Mouse (Mus musculus) midbrain, embryonic 14.5 days (tissue): ENCODE data around the gene Pgbd1. TPM values are rescaled to one million over a fixed set of nuclear protein-coding genes. Genes with fewer than 3 reads are reported as not detected.

ENCODE experiments used
- ATAC-seq: fragments of 200-750 bp; cut with Nextera tagmentation; 2 replicates; pipeline ENCODE4 v1.8.0; 2017; ENCODE audit warnings: moderate number of reproducible peaks, moderate library complexity; ENCODE audit not compliant: low FRiP score, low TSS enrichment
- DNase-seq: peaks from one replicate; pipeline ENCODE4 v3.0.0-alpha.2; 2015
- H3K27ac ChIP-seq: fragments of 300-500 bp; sonication (generic); replicated peaks from 2 replicates; pipeline ENCODE4 v1.5.1; 2014; ENCODE audit warnings: mild to moderate bottlenecking, low read depth, low read length, moderate library complexity
- H3K27me3 ChIP-seq: fragments of 300-500 bp; sonication (generic); 2 replicates; pipeline ENCODE4 v1.6.1; 2014; ENCODE audit warnings: low read length, control low read depth, mixed read lengths; ENCODE audit not compliant: control insufficient read depth, insufficient read depth
- H3K36me3 ChIP-seq: fragments of 300-500 bp; sonication (generic); 2 replicates; pipeline ENCODE4 v1.6.1; 2014; ENCODE audit warnings: low read length, control low read depth; ENCODE audit not compliant: control insufficient read depth, insufficient read depth
- H3K4me1 ChIP-seq: fragments of 300-500 bp; sonication (generic); 2 replicates; pipeline ENCODE4 v1.6.1; 2014; ENCODE audit warnings: mild to moderate bottlenecking, antibody characterized with exemption, low read length, control low read depth; ENCODE audit not compliant: control insufficient read depth, insufficient read depth
- H3K4me2 ChIP-seq: fragments of 300-500 bp; sonication (generic); 2 replicates; pipeline ENCODE4 v1.6.1; 2014; ENCODE audit warnings: mild to moderate bottlenecking, low read length, moderate library complexity
- H3K4me3 ChIP-seq: fragments of 300-500 bp; sonication (generic); replicated peaks from 2 replicates; pipeline ENCODE4 v1.5.1; 2014; ENCODE audit warnings: low read depth, low read length
- H3K9ac ChIP-seq: fragments of 300-500 bp; sonication (generic); replicated peaks from 2 replicates; pipeline ENCODE4 v1.6.1; 2014; ENCODE audit warnings: mild to moderate bottlenecking, low read length, moderate library complexity
- H3K9me3 ChIP-seq: fragments of 300-500 bp; sonication (generic); 2 replicates; pipeline ENCODE4 v1.6.1; 2016; ENCODE audit warnings: low read length, control low read depth, mixed read lengths; ENCODE audit not compliant: control insufficient read depth
- WGBS: fragments of 180-500 bp; shearing (Covaris S2); extraction: QIAGEN DNeasy Blood & Tissue Kit; methylation state at CpG from one replicate; pipeline ENCODE4 v1.1.7; 2014; 5-methylcytosine and 5-hydroxymethylcytosine counted together
- polyA plus RNA-seq: library from polyadenylated mRNA; unstranded; fragments of >200 nt; fragmentation: Nextera tagmentation; extraction: Ambion mirVana; gene quantifications from 2 replicates; pipeline ENCODE4 v1.2.1, GENCODE M21; 2014

Gene Pgbd1
- polyA plus RNA-seq, 1 experiment from 2014 or later = 5.2 TPM

- no peaks in the 10 kb centered on the region for H3K36me3 ChIP-seq
- H3K27me3 ChIP-seq = no peaks in the 10 kb centered on the region
- DNase-seq = no peak
- no peak for ATAC-seq
- H3K27ac ChIP-seq = no peak overlapping the region
- H3K9me3 ChIP-seq = no peaks in the 10 kb centered on the region
- no peaks in the 10 kb centered on the region for H3K4me1 ChIP-seq
- H3K4me3 ChIP-seq = no peak overlapping the region
- H3K4me2 ChIP-seq = no peak overlapping the region
- no peak overlapping the region for H3K9ac ChIP-seq
- 98% methylated on average over 1 of the region's 1 CpGs for WGBS
Observed at GRCm38 (mm10) chr13:21427631-21428030, 13.2 kb downstream of the Pgbd1 start.

- no peak overlapping the region for H3K4me3 ChIP-seq
- H3K27ac ChIP-seq = no peak overlapping the region
- H3K4me1 ChIP-seq = no peaks in the 10 kb centered on the region
- no peak overlapping the region for H3K9ac ChIP-seq
- 68% methylated on average over 5 of the region's 5 CpGs for WGBS
- H3K36me3 ChIP-seq = no peaks in the 10 kb centered on the region
- ATAC-seq = no peak
- H3K4me2 ChIP-seq = no peak overlapping the region
- no peaks in the 10 kb centered on the region for H3K27me3 ChIP-seq
- no peaks in the 10 kb centered on the region for H3K9me3 ChIP-seq
- DNase-seq = no peak
Observed at GRCm38 (mm10) chr13:21423301-21423700, 17.6 kb downstream of the Pgbd1 start.

- Histone ChIP-seq H3K27ac (no peak overlapping the region), H3K4me1 (no peaks in the 10 kb centered on the region), H3K27me3 (no peaks in the 10 kb centered on the region), H3K4me2 (no peak overlapping the region), H3K9me3 (no peaks in the 10 kb centered on the region), H3K4me3 (no peak overlapping the region), H3K36me3 (no peaks in the 10 kb centered on the region), H3K9ac (no peak overlapping the region)
- WGBS = 74% methylated on average over 6 of the region's 6 CpGs
- ATAC-seq (no peak), DNase-seq (no peak)
Observed at GRCm38 (mm10) chr13:21418865-21419264, 22.0 kb downstream of the Pgbd1 start.

- 84% methylated on average over 6 of the region's 6 CpGs for WGBS
- H3K4me2 ChIP-seq = no peak overlapping the region
- H3K9ac ChIP-seq = no peak overlapping the region
- H3K27me3 ChIP-seq = no peaks in the 10 kb centered on the region
- H3K27ac ChIP-seq = no peak overlapping the region
- DNase-seq (no peak), ATAC-seq (no peak)
- H3K36me3 ChIP-seq = no peaks in the 10 kb centered on the region
- no peak overlapping the region for H3K4me3 ChIP-seq
- no peaks in the 10 kb centered on the region for H3K4me1 ChIP-seq
- no peaks in the 10 kb centered on the region for H3K9me3 ChIP-seq
Observed at GRCm38 (mm10) chr13:21417298-21418010, 23.4 kb downstream of the Pgbd1 start.

GRCm38 (mm10) chr13:21415750-21416149 is 25.1 kb downstream of the Pgbd1 start:
- 96% methylated on average over 2 of the region's 2 CpGs for WGBS

GRCm38 (mm10) chr13:21415266-21415665 is 25.6 kb downstream of the Pgbd1 start:
- DNase-seq (no peak), ATAC-seq (no peak)
- Histone ChIP-seq H3K4me1 (no peaks in the 10 kb centered on the region), H3K4me3 (no peak overlapping the region), H3K9me3 (no peaks in the 10 kb centered on the region), H3K27me3 (no peaks in the 10 kb centered on the region), H3K27ac (no peak overlapping the region), H3K36me3 (no peaks in the 10 kb centered on the region), H3K4me2 (no peak overlapping the region), H3K9ac (no peak overlapping the region)
- 75% methylated on average over 4 of the region's 4 CpGs for WGBS

More at GRCm38 (mm10) chr13:21415750-21416149, 25.1 kb downstream of the Pgbd1 start:
- H3K9ac ChIP-seq = no peak overlapping the region
- no peaks in the 10 kb centered on the region for H3K4me1 ChIP-seq
- DNase-seq (no peak), ATAC-seq (no peak)
- H3K4me3 ChIP-seq = no peak overlapping the region
- no peak overlapping the region for H3K4me2 ChIP-seq
- H3K27me3 ChIP-seq = no peaks in the 10 kb centered on the region
- no peaks in the 10 kb centered on the region for H3K36me3 ChIP-seq
- no peak overlapping the region for H3K27ac ChIP-seq
- H3K9me3 ChIP-seq = no peaks in the 10 kb centered on the region

GRCm38 (mm10) chr13:21414231-21415212 is 26.3 kb downstream of the Pgbd1 start:
- Histone ChIP-seq H3K4me3 (no peak overlapping the region), H3K9me3 (no peaks in the 10 kb centered on the region), H3K27ac (no peak overlapping the region), H3K4me1 (no peaks in the 10 kb centered on the region), H3K4me2 (no peak overlapping the region), H3K9ac (no peak overlapping the region), H3K36me3 (no peaks in the 10 kb centered on the region), H3K27me3 (no peaks in the 10 kb centered on the region)
- 61% methylated on average over 15 of the region's 15 CpGs for WGBS
- ATAC-seq (no peak), DNase-seq (no peak)

GRCm38 (mm10) chr13:21408805-21409459 is 31.9 kb downstream of the Pgbd1 start:
- Histone ChIP-seq H3K9ac (peak overlapping the region; percentile 51), H3K4me3 (peak overlapping the region; percentile 41), H3K4me2 (peak overlapping the region; percentile 57), H3K27me3 (no peaks in the 10 kb centered on the region), H3K4me1 (peaks cover 2% of the 10 kb centered on the region), H3K36me3 (no peaks in the 10 kb centered on the region), H3K9me3 (no peaks in the 10 kb centered on the region), H3K27ac (peak overlapping the region; percentile 68)
- 51% methylated on average over 11 of the region's 11 CpGs for WGBS
- no peak for DNase-seq
- ATAC-seq = peak; percentile 34
